ENCODE assay signal across 24 mouse cellular contexts in the genomic region with DNA sequence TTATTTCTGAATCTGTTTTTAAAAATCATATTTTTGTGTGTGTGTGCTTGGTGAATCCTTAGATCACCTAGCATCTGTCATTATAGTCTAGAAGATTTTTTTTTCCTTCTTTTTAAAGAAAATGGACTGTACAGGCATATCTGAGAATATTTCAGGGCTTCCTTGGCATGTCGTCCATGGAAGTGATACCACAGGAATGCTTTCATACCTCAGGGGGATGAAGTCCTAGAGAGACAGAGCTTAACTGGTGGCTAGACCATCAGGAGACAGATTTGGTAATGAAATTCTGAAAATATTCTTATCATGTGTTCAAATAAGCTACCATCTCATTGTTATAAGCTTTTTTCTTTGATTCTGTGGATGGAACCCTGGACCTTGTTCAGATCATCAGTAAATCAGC. TPM values are rescaled to one million over a fixed set of nuclear protein-coding genes. Genes with fewer than 3 reads are reported as not detected.
A peak's percentile ranks its signal among the peaks of the same experiment; 100 is the strongest.
DNase-seq lines count a peak whose midpoint lies in the region; ATAC-seq and TF ChIP-seq lines count a peak whose summit lies in the region.
"Had no signal": no experiment of that assay in that cellular context is flagged by ENCODE, and none has a peak within 500 bp of the region (broad histone marks: within the 10 kb centered on the region; RNA-seq: fewer than 3 reads in every experiment).

No protein-coding gene starts in this region.

- no peak for TF ChIP-seq POLR2A in myocyte (IDR thresholded peaks at IDR 0.05; ENCODE audit: insufficient read length, low read depth)
- no peak for TF ChIP-seq POLR2A in cerebellum, adult 2 months (IDR thresholded peaks at IDR 0.05; ENCODE audit: borderline replicate concordance, insufficient read depth, low read length)

- H3K4me1 ChIP-seq in heart, embryonic 10.5 days = peaks cover 6% of the 10 kb centered on the region; the same call in 1 of the 2 replicates
- no peaks in the 10 kb centered on the region for H3K4me1 ChIP-seq in cerebellum, adult 2 months (ENCODE audit: control insufficient read depth, insufficient read depth, low read length)

- CTCF ChIA-PET in Patski (lab: Charles Lee) = interaction anchor here (1.3 kb wide), 1 partner anchor 89 kb away, joined by 3 read pairs; no protein-coding TSS in a partner anchor

- no peak overlapping the region for H3K4me3 ChIP-seq in myocyte
- H3K4me3 ChIP-seq in heart, embryonic 10.5 days = no peak overlapping the region
- no peak overlapping the region for H3K4me3 ChIP-seq in cerebellum, adult 2 months (replicated peaks; ENCODE audit: insufficient read depth, low read depth, low read length)

- no peak overlapping the region for H3K27ac ChIP-seq in heart, embryonic 10.5 days
- no peak overlapping the region for H3K27ac ChIP-seq in cerebellum, adult 2 months (ENCODE audit: insufficient read depth, low read length)

- H3ac ChIP-seq in myocyte (ENCODE audit: control insufficient read depth, insufficient read length) = no peak overlapping the region

- peak; percentile 60 for ATAC-seq in Patski
- ATAC-seq: activated CD4-positive, CD25-positive, alpha-beta regulatory T cell, adult 4 months; CD4-positive, CD25-positive, alpha-beta regulatory T cell, adult 4 months had no signal

- POLR2A ChIA-PET in Patski (lab: Charles Lee) = interaction anchor here (0.6 kb wide), 1 partner anchor 39 kb away, joined by 3 read pairs; no protein-coding TSS in a partner anchor

- H3K9me3 ChIP-seq in heart, embryonic 10.5 days = no peaks in the 10 kb centered on the region
- H3K9me3 ChIP-seq: G1E had no signal

- H3K27me3 ChIP-seq in Patski = no peaks in the 10 kb centered on the region
- no peaks in the 10 kb centered on the region for H3K27me3 ChIP-seq in myocyte (ENCODE audit: control insufficient read depth, insufficient read depth, insufficient read length)
- H3K27me3 ChIP-seq in heart, embryonic 10.5 days (ENCODE audit: insufficient read depth, poor library complexity, severe bottlenecking) = no peaks in the 10 kb centered on the region
- no peaks in the 10 kb centered on the region for H3K27me3 ChIP-seq in cerebellum, adult 2 months (ENCODE audit: control insufficient read depth, insufficient read depth, low read length)
- H3K27me3 ChIP-seq: CH12.LX had no signal

- no peak for TF ChIP-seq CTCF in Patski (IDR thresholded peaks at IDR 0.05)
- no peak for TF ChIP-seq CTCF in cerebellum, adult 2 months (IDR thresholded peaks at IDR 0.05; ENCODE audit: borderline replicate concordance, insufficient read depth, low read depth, low read length)

- DNase-seq in 3T3-L1 (ENCODE audit: low read depth, low spot score) = peak; percentile 65
- peak; percentile 17 for DNase-seq in Muller cell, postnatal 12 days (ENCODE audit: inconsistent ontology term)
- DNase-seq in Patski (ENCODE audit: low read depth, low spot score) = no peak
- DNase-seq in heart, embryonic 10.5 days (ENCODE audit: low spot score) = no peak
- DNase-seq in cerebellum, adult 2 months = no peak
- no peak for DNase-seq in kidney, postnatal 25 days
- no peak for DNase-seq in urinary bladder, postnatal 25 days (ENCODE audit: low spot score)
- DNase-seq: adrenal gland, adult 2 months; adrenal gland, adult 8-10 months; adrenal gland, postnatal 10 days; adrenal gland, postnatal 14 days; adrenal gland, postnatal 25 days; adrenal gland, postnatal 36 days; B cell, adult 2 months; cerebellum, adult 11 months; cerebellum, adult 11-12 months; cerebellum, adult 18-20 months; cerebellum, adult 8-10 months; cerebellum, adult 9-10 months had no signal

- H3K79me2 ChIP-seq in myocyte (ENCODE audit: control insufficient read depth, insufficient read depth) = peaks cover 50% of the 10 kb centered on the region

- WGBS in heart, embryonic 10.5 days = 31% methylated on average over 1 of the region's 1 CpGs
- WGBS in cerebellum, adult 2 months = 45% methylated on average over 1 of the region's 1 CpGs

- peak overlapping the region; percentile 24 for H3K4me2 ChIP-seq in myocyte (ENCODE audit: low read depth)

- in situ Hi-C loops in Patski (cut with MboI; ENCODE audit: low pct_unique_long_range_greater_than_20kb) = no loop called here

- H3K36me3 ChIP-seq in myocyte (ENCODE audit: control insufficient read depth, insufficient read depth) = no peaks in the 10 kb centered on the region
- no peaks in the 10 kb centered on the region for H3K36me3 ChIP-seq in heart, embryonic 10.5 days

TF ChIP-seq in myocyte, 11 proteins besides CTCF, POLR2A, EP300 and RAD21:
- TF ChIP-seq MYOG (IDR thresholded peaks at IDR 0.05; ENCODE audit: control insufficient read depth in 1 of 3, insufficient read depth in 1 of 3, insufficient read length in 2 of 3, low read depth in 2 of 3) (no peak), MAX (IDR thresholded peaks at IDR 0.05; ENCODE audit: low read depth) (no peak), REST (IDR thresholded peaks at IDR 0.05; ENCODE audit: insufficient read depth, insufficient read length) (no peak), CEBPB (IDR thresholded peaks at IDR 0.05; ENCODE audit: insufficient read depth, poor library complexity, severe bottlenecking) (no peak), TCF3 (IDR thresholded peaks at IDR 0.05; ENCODE audit: insufficient read length, low read depth) (no peak), USF1 (IDR thresholded peaks at IDR 0.05; ENCODE audit: low read depth) (no peak), MYOD1 (IDR thresholded peaks at IDR 0.05; ENCODE audit: control insufficient read depth in 1 of 3, insufficient read length in 2 of 3, low read depth in 2 of 3) (no peak)
TF ChIP-seq in myocyte: peak in this region for 0.

RNA-seq across cellular contexts. Expression of a gene that starts 39.7 kb away (rescaled TPM):
- 34.1 TPM for polyA plus RNA-seq in Patski (2021)
- polyA plus RNA-seq in myocyte (2012; fragmentation: generic; extraction: Trizol) = 8.6 TPM
- 45.4 and 46.2 TPM in 2 replicates for polyA plus RNA-seq in heart, embryonic 10.5 days (2016; fragmentation: Nextera tagmentation; extraction: Ambion mirVana)
- polyA plus RNA-seq in cerebellum, adult 2 months (2012; rRNA removed) = 57.1 and 60.1 TPM in 2 replicates

RNA-seq across cellular contexts. Expression of a gene that starts 40.0 kb away (rescaled TPM):
- polyA plus RNA-seq in Patski (2021) (31.1 TPM), myocyte (2012; fragmentation: generic; extraction: Trizol) (3.7 TPM)
- 44.3 and 61.7 TPM in 2 replicates for polyA plus RNA-seq in heart, embryonic 10.5 days (2016; fragmentation: Nextera tagmentation; extraction: Ambion mirVana)
- polyA plus RNA-seq in cerebellum, adult 2 months (2012; rRNA removed) = 25.3 and 26.5 TPM in 2 replicates

Comparison
In these comparisons a context has a peak if more than half of its experiments do, and no peak if none do; other contexts are left out.
1. DNase-seq: peak in 3T3-L1 (single experiment) and Muller cell, postnatal 12 days (single experiment); none in Patski (single experiment), heart, embryonic 10.5 days (single experiment), cerebellum, adult 2 months (0 of 2), kidney, postnatal 25 days (0 of 2) and urinary bladder, postnatal 25 days (single experiment).